Mouse (Mus musculus) bone marrow, adult 2 months (tissue): ENCODE data around the gene Vmn1r3. TPM values are rescaled to one million over a fixed set of nuclear protein-coding genes. Genes with fewer than 3 reads are reported as not detected.
"Not testable (repeated sequence)": the region's sequence is repeated elsewhere in the genome, so short reads cannot be mapped to it uniquely, and the experiment has no call there.

Experiments
- H3K27ac ChIP-seq: fragments of 200-500 bp; 2 replicates; pipeline ENCODE4 v1.5.1; 2012; ENCODE audit warnings: low read depth, mild to moderate bottlenecking, control low read depth, inconsistent platforms, low read length; ENCODE audit not compliant: control insufficient read depth, poor library complexity, insufficient read depth
- H3K4me1 ChIP-seq: fragments of 200-500 bp; 2 replicates; pipeline ENCODE4 v1.6.1; 2011; ENCODE audit warnings: low read length; ENCODE audit not compliant: control insufficient read depth, insufficient read depth
- H3K4me3 ChIP-seq: fragments of 200-500 bp; replicated peaks from 2 replicates; pipeline ENCODE3; 2011; ENCODE audit warnings: mild to moderate bottlenecking, low read depth, low read length, control low read depth; ENCODE audit not compliant: control insufficient read depth
- CTCF ChIP-seq: fragments of 200-500 bp; IDR thresholded peaks from 2 replicates; pipeline ENCODE4 v1.5.1; 2011; ENCODE audit warnings: low read length, control low read depth; ENCODE audit not compliant: control insufficient read depth, insufficient read depth
- POLR2A ChIP-seq: fragments of 200-500 bp; IDR thresholded peaks from 2 replicates; pipeline ENCODE4 v1.6.1; 2011; ENCODE audit warnings: low read depth, mild to moderate bottlenecking, control low read depth, low read length, borderline replicate concordance; ENCODE audit not compliant: control insufficient read depth
- WGBS: fragments of 180-500 bp; shearing (Covaris S2); methylation state at CpG from one replicate; pipeline ENCODE4 v1.1.7; 2018; 5-methylcytosine and 5-hydroxymethylcytosine counted together
- polyA plus RNA-seq: library from polyadenylated mRNA; stranded (reverse); fragments of >200 nt; gene quantifications from 2 replicates; pipeline ENCODE4 v1.2.4, GENCODE M21; 2011; ENCODE audit warnings: low replicate concordance; ENCODE audit not compliant: missing spikeins, insufficient read depth, insufficient read length

Vmn1r3 gene
- not detected in 2 replicates for polyA plus RNA-seq

DNA sequence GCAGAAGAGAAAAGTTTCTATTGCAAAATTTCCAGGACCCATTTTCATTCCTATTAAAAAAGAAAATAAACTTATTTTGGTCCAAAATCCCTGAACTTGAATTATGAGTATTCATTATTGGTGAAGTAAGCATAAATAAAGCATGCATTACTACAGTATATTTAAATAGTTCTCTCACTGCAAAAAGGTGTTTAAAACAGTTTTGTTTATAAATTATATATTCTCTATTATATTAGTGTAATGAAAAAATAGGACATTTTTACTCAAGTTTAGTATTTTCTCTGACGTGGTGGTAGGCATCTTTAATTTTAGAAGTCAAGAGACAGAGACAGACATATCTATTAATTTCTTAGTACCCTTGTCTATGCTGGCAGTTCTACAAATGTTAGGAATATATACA, at the start of gene Vmn1r3:
Vmn1r3 (minus strand) TSS at position 101 of the 400 bp plus-strand sequence.
- H3K4me1 ChIP-seq, H3K4me3 ChIP-seq, H3K27ac ChIP-seq: not testable (repeated sequence)
- WGBS, result 69% methylated on average over 1 of the region's 1 CpGs

GRCm38 (mm10) chr4:3232053-3232452, 46.9 kb upstream of the Vmn1r3 start:
- H3K27ac ChIP-seq, result no peak overlapping the region
- no peak for TF ChIP-seq CTCF
- no peak for TF ChIP-seq POLR2A
- no peak overlapping the region for H3K4me3 ChIP-seq
- no peaks in the 10 kb centered on the region for H3K4me1 ChIP-seq
- 72% methylated on average over 6 of the region's 6 CpGs for WGBS

DNA sequence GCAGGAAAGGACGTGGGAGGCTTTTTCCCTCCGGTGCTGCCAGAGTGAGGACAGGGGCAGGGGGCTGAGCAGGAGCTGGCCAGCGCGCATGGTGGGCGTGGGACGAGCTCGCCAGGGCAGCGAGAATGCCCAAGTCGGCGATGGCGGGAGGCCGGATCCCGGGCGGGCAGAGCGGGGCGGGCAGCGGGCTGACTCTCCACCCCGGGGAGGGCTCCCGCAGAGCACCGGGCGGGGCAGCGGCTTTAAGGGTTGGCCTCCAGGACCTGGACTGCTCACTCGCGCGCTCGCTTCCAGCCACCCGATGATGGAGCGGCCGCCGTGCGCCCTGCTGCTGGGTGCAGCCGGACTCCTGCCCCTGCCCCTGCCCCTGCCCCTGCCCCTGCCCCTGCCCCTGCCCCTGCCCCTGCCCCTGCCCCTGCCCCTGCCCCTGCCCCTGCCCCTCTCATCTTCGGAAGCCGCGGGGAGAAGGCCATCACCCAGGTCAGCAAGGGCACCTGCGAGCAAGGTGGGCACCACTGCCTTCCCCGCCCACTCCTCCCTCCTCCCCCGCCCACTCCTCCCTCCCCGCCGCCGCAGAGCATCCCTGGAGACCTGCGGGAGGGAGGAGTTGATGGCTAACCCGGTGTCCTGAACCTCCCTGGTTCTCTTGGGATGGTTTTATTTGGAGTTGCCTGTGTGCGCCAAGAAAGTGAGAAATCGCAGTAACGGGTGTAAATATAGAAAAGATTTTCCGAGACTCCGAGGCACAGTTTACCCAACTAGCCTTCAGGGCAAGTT, 45.9 kb upstream of the Vmn1r3 start:
- Histone ChIP-seq H3K4me1 (no peaks in the 10 kb centered on the region), H3K27ac (no peak overlapping the region), H3K4me3 (no peak overlapping the region)
- WGBS, result 6% methylated on average over 35 of the region's 48 CpGs
- TF ChIP-seq POLR2A (no peak), CTCF (no peak)

DNA sequence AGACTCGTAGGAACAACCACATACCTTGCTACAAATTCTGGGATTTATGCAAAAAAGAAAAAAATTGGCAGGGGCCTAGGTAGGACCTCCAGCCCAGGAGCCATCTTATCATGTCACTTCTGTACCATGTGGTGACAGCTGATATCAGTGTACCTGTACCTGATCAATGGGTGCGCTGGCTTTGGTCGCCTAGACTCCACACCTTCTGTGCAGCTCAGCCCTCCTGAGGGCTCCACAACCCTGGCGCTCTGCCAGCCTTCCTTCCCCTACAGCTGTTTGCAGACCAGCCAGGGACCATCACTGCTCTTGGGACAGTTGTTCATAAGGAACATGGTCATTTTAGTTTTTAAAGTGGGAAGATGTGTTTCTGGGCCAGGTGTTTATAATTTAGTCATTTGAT, 44.4 kb upstream of the Vmn1r3 start:
- no peak for TF ChIP-seq CTCF
- TF ChIP-seq POLR2A, result no peak
- Histone ChIP-seq H3K4me3 (no peak overlapping the region), H3K4me1 (no peaks in the 10 kb centered on the region), H3K27ac (no peak overlapping the region)
- WGBS, result 65% methylated on average over 4 of the region's 4 CpGs

DNA sequence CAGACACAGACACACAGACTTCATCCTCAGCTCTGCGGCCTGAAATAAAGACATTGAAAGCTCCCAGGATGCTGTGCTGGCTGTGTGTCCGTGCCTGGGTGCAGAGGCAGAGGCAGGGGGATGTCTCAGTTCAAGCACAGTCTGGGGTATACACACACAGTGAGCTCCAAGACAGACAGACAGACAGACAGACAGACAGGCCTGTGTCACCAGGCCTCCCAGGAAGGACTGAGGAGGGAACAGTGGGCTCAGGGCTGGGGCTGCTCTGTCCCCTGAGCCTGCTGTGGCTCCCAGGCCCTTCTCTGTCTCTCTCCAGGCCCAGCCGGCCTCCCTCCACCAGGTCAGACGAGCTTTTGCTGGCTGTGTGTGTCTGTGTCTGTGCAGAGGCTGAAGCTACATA, 43.3 kb upstream of the Vmn1r3 start:
- Histone ChIP-seq H3K4me3 (no peak overlapping the region), H3K27ac (no peak overlapping the region; the same call in 1 of the 2 replicates), H3K4me1 (no peaks in the 10 kb centered on the region)
- WGBS, result 61% methylated on average over 4 of the region's 4 CpGs
- TF ChIP-seq POLR2A, result no peak
- no peak for TF ChIP-seq CTCF

DNA sequence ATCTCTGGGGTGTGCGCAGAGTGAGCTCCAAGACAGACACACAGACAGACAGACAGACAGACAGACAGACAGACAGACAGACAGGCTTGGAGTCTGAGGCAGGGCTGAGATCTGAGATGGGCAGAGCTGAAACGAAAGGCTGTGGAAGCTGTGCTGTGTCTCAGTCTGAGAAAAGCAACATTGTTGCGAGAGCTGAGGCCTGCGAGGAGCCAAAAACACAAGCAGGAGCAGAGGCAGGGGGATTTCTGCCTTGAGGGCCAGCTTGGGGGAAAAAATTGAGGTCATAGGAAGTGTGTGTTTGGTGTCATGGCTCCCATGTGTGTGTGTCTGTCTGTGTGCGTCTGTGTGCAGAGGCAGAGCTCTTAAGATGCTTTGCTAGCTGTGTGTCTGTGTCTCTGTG, 42.6 kb upstream of the Vmn1r3 start:
- WGBS, result 58% methylated on average over 5 of the region's 5 CpGs
- Histone ChIP-seq H3K4me1 (no peaks in the 10 kb centered on the region), H3K4me3 (no peak overlapping the region), H3K27ac (no peak overlapping the region)
- TF ChIP-seq POLR2A, result no peak
- TF ChIP-seq CTCF, result no peak

- Histone ChIP-seq H3K4me1 (no peaks in the 10 kb centered on the region), H3K27ac (no peak overlapping the region), H3K4me3 (no peak overlapping the region)
- 60% methylated on average over 3 of the region's 3 CpGs for WGBS
- no peak for TF ChIP-seq POLR2A
- TF ChIP-seq CTCF, result no peak
Observed at GRCm38 (mm10) chr4:3226488-3226887, 41.3 kb upstream of the Vmn1r3 start.

- not testable (repeated sequence) for H3K4me1 ChIP-seq, H3K27ac ChIP-seq, H3K4me3 ChIP-seq
- WGBS, result 53% methylated on average over 3 of the region's 3 CpGs
Observed at GRCm38 (mm10) chr4:3225416-3225815, 40.3 kb upstream of the Vmn1r3 start.

- not testable (repeated sequence) for H3K4me3 ChIP-seq, H3K27ac ChIP-seq, H3K4me1 ChIP-seq
- 45% methylated on average over 3 of the region's 3 CpGs for WGBS
Observed at GRCm38 (mm10) chr4:3224848-3225247, 39.7 kb upstream of the Vmn1r3 start.

GRCm38 (mm10) chr4:3223483-3224209, 38.5 kb upstream of the Vmn1r3 start:
- not testable (repeated sequence) for H3K4me3 ChIP-seq, H3K4me1 ChIP-seq, H3K27ac ChIP-seq
- WGBS, result 69% methylated on average over 6 of the region's 9 CpGs

GRCm38 (mm10) chr4:3216382-3216781, 31.2 kb upstream of the Vmn1r3 start:
- not testable (repeated sequence) for H3K4me3 ChIP-seq, H3K27ac ChIP-seq, H3K4me1 ChIP-seq
- WGBS, result 54% methylated on average over 2 of the region's 2 CpGs

DNA sequence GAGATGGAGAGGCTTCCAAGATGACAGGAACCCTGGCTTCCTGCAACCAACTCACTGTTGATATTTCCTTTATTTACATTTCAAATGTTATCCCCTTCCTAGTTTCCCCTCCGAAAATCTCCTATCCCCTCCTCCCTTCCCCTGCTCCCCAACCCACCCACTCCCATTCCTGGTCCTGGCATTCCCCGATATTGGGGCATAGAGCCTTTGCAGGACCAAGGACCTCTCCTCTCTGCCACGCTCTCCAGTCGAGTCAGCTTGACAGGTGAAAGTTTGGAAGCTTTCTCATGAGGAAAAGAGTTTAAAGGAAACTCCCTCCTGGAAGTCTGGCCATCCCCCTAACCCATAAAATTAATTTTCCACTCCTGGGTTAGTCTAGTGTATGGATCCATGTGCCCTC, 28.2 kb upstream of the Vmn1r3 start:
- 73% methylated on average over 4 of the region's 4 CpGs for WGBS
- H3K4me1 ChIP-seq, H3K27ac ChIP-seq, H3K4me3 ChIP-seq: not testable (repeated sequence)
